Mouse (Mus musculus) bone marrow, adult 2 months (tissue): ENCODE results near the gene Prkca. TPM values are rescaled to one million over a fixed set of nuclear protein-coding genes. Genes with fewer than 3 reads are reported as not detected.

ENCODE experiments used
- H3K27ac ChIP-seq: fragments of 200-500 bp; 2 replicates; pipeline ENCODE4 v1.5.1; 2012; ENCODE audit warnings: low read depth, mild to moderate bottlenecking, control low read depth, inconsistent platforms, low read length; ENCODE audit not compliant: control insufficient read depth, poor library complexity, insufficient read depth
- H3K4me1 ChIP-seq: fragments of 200-500 bp; 2 replicates; pipeline ENCODE4 v1.6.1; 2011; ENCODE audit warnings: low read length; ENCODE audit not compliant: control insufficient read depth, insufficient read depth
- H3K4me3 ChIP-seq: fragments of 200-500 bp; replicated peaks from 2 replicates; pipeline ENCODE3; 2011; ENCODE audit warnings: mild to moderate bottlenecking, low read depth, low read length, control low read depth; ENCODE audit not compliant: control insufficient read depth
- CTCF ChIP-seq: fragments of 200-500 bp; IDR thresholded peaks from 2 replicates; pipeline ENCODE4 v1.5.1; 2011; ENCODE audit warnings: low read length, control low read depth; ENCODE audit not compliant: control insufficient read depth, insufficient read depth
- POLR2A ChIP-seq: fragments of 200-500 bp; IDR thresholded peaks from 2 replicates; pipeline ENCODE4 v1.6.1; 2011; ENCODE audit warnings: low read depth, mild to moderate bottlenecking, control low read depth, low read length, borderline replicate concordance; ENCODE audit not compliant: control insufficient read depth
- WGBS: fragments of 180-500 bp; shearing (Covaris S2); methylation state at CpG from one replicate; pipeline ENCODE4 v1.1.7; 2018; 5-methylcytosine and 5-hydroxymethylcytosine counted together
- polyA plus RNA-seq: library from polyadenylated mRNA; stranded (reverse); fragments of >200 nt; gene quantifications from 2 replicates; pipeline ENCODE4 v1.2.4, GENCODE M21; 2011; ENCODE audit warnings: low replicate concordance; ENCODE audit not compliant: missing spikeins, insufficient read depth, insufficient read length

The Prkca gene
- polyA plus RNA-seq, 1 experiment: 33.8 TPM

DNA sequence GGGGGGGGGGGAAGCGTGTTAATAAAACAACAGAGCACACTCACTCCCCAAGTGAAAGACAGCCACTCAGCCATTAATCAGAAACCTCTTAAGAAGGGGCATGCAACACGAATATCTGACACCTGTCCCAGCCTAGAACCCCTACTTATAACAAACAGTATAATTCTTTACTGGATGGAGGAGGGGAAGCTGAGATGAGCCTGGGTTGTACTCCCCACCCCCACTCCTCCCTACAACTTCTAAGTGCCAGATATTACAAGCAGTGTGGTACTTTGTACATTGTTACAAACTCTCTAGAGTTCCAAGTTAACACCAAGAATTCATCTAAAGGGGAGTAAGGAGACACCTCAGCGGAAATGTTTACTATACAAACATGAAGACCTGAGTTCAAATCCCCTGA lies 9.1 kb downstream of the Prkca start:
- no peak for TF ChIP-seq POLR2A
- TF ChIP-seq CTCF: no peak
- Histone ChIP-seq H3K4me3 (no peak overlapping the region), H3K4me1 (no peaks in the 10 kb centered on the region), H3K27ac (no peak overlapping the region)
- WGBS: 34% methylated on average over 3 of the region's 3 CpGs

GRCm38 (mm10) chr11:108333583-108334379 lies 9.9 kb downstream of the Prkca start:
- 59% methylated on average over 8 of the region's 8 CpGs for WGBS
- TF ChIP-seq CTCF: no peak
- no peak for TF ChIP-seq POLR2A
- H3K4me3 ChIP-seq: no peak overlapping the region
- no peaks in the 10 kb centered on the region for H3K4me1 ChIP-seq
- H3K27ac ChIP-seq: no peak overlapping the region

GRCm38 (mm10) chr11:108333006-108333405 lies 10.7 kb downstream of the Prkca start:
- Histone ChIP-seq H3K27ac (no peak overlapping the region), H3K4me1 (no peaks in the 10 kb centered on the region)
- 82% methylated on average over 5 of the region's 5 CpGs for WGBS

GRCm38 (mm10) chr11:108330818-108331217 lies 12.9 kb downstream of the Prkca start:
- H3K27ac ChIP-seq: no peak overlapping the region
- no peaks in the 10 kb centered on the region for H3K4me1 ChIP-seq
- TF ChIP-seq POLR2A (no peak), CTCF (no peak)
- 74% methylated on average over 11 of the region's 11 CpGs for WGBS
- no peak overlapping the region for H3K4me3 ChIP-seq

More at GRCm38 (mm10) chr11:108333006-108333405, 10.7 kb downstream of the Prkca start:
- H3K4me3 ChIP-seq: no peak overlapping the region
- TF ChIP-seq POLR2A: no peak
- TF ChIP-seq CTCF: no peak

- no peaks in the 10 kb centered on the region; the same call in 1 of the 2 replicates for H3K4me1 ChIP-seq
- 79% methylated on average over 8 of the region's 8 CpGs for WGBS
- no peak overlapping the region for H3K27ac ChIP-seq
- H3K4me3 ChIP-seq: no peak overlapping the region
- no peak for TF ChIP-seq CTCF
- TF ChIP-seq POLR2A: no peak
Observed at GRCm38 (mm10) chr11:108325943-108326342, 17.8 kb downstream of the Prkca start.

DNA sequence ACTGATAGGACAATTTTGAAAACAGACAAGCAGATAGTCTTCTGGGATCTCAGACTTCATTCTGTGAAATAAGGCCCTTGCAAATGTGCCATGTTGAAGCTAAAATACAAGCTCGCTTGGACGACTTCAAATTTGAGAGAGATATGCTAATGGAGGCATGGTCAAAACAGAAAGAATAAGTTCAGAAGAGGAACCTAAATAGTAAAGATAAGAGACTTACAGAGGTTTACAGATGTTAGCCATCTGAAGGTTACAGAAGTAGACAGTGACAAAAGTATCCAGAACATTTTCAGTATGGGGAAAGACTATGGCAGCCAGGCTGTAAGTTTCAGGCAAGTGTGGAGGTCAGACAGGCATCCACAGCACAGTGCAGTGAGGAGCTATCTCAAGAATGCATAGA lies 21.6 kb downstream of the Prkca start:
- Histone ChIP-seq H3K27ac (no peak overlapping the region), H3K4me1 (no peaks in the 10 kb centered on the region; the same call in 1 of the 2 replicates), H3K4me3 (no peak overlapping the region)
- TF ChIP-seq POLR2A (no peak), CTCF (no peak)
- 69% methylated on average over 2 of the region's 2 CpGs for WGBS

DNA sequence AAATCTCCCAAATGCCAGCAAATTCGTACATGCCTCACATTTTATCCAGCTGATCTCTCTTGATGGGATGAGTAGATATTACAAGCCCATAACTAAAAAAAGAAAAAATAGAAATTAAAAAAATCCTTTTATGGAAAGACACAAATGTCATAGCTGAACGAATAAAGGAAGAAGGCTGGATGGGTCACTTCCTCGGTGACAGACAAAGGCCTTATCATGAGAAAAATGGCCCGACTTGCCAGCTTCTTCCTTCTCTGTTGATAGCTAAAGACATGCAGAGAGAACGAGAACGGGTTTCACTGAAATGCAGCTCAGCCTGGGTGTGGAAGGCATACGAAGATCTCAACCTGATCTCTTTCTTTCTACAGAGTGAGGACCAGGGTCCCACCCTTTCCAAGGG lies 23.2 kb downstream of the Prkca start:
- TF ChIP-seq POLR2A (no peak), CTCF (no peak)

GRCm38 (mm10) chr11:108319162-108319561 lies 24.6 kb downstream of the Prkca start:
- no peaks in the 10 kb centered on the region; the same call in 1 of the 2 replicates for H3K4me1 ChIP-seq
- TF ChIP-seq CTCF: no peak
- no peak for TF ChIP-seq POLR2A
- no peak overlapping the region for H3K27ac ChIP-seq
- no peak overlapping the region for H3K4me3 ChIP-seq
- WGBS: 87% methylated on average over 11 of the region's 11 CpGs

More for the DNA sequence above, 23.2 kb downstream of the Prkca start:
- WGBS: 51% methylated on average over 7 of the region's 7 CpGs
- Histone ChIP-seq H3K27ac (no peak overlapping the region), H3K4me1 (no peaks in the 10 kb centered on the region; the same call in 1 of the 2 replicates), H3K4me3 (no peak overlapping the region)
